In genomic region chr10:32815210-32815883, GRCm38 (mm10) we compare ENCODE assay signal across 16 mouse cellular contexts.
"Had no signal": no experiment of that assay in that cellular context is flagged by ENCODE, and none has a peak within 500 bp of the region (broad histone marks: within the 10 kb centered on the region; RNA-seq: fewer than 3 reads in every experiment).

No protein-coding gene starts in this region.

- H3K4me1 ChIP-seq: lung, embryonic 15.5 days; midbrain, embryonic 10.5 days; midbrain, embryonic 13.5 days; midbrain, embryonic 15.5 days; neural tube, embryonic 12.5 days; stomach, embryonic 15.5 days had no signal

- DNase-seq: lung, adult 2 months; lung, postnatal 14 days; lung, postnatal 36 days; right cerebral cortex, postnatal 14 days; thymus, adult 2 months; thymus, postnatal 25 days; thymus, postnatal 4 days had no signal

- H3K4me2 ChIP-seq: lung, embryonic 15.5 days; midbrain, embryonic 13.5 days; midbrain, embryonic 15.5 days; neural tube, embryonic 12.5 days; stomach, embryonic 15.5 days had no signal

- H3K36me3 ChIP-seq: lung, embryonic 15.5 days; midbrain, embryonic 10.5 days; midbrain, embryonic 13.5 days; midbrain, embryonic 15.5 days; neural tube, embryonic 12.5 days; stomach, embryonic 15.5 days had no signal

- H3K4me3 ChIP-seq: lung, embryonic 15.5 days; midbrain, embryonic 10.5 days; midbrain, embryonic 13.5 days; midbrain, embryonic 15.5 days; neural tube, embryonic 12.5 days; stomach, embryonic 15.5 days had no signal

- H3K27ac ChIP-seq: lung, embryonic 15.5 days; macrophage; midbrain, embryonic 10.5 days; midbrain, embryonic 13.5 days; midbrain, embryonic 15.5 days; neural tube, embryonic 12.5 days; stomach, embryonic 15.5 days; stomach, postnatal 0 days had no signal

- H3K9me3 ChIP-seq: lung, embryonic 15.5 days; midbrain, embryonic 10.5 days; midbrain, embryonic 13.5 days; midbrain, embryonic 15.5 days; neural tube, embryonic 12.5 days; stomach, embryonic 15.5 days had no signal

- H3K27me3 ChIP-seq: lung, embryonic 15.5 days; midbrain, embryonic 13.5 days; midbrain, embryonic 15.5 days; neural tube, embryonic 12.5 days; stomach, embryonic 15.5 days had no signal

- ATAC-seq: lung, postnatal 0 days; midbrain, embryonic 13.5 days; midbrain, embryonic 15.5 days had no signal

- H3K9ac ChIP-seq: lung, embryonic 15.5 days; midbrain, embryonic 13.5 days; midbrain, embryonic 15.5 days; neural tube, embryonic 12.5 days; stomach, embryonic 15.5 days had no signal
